ENCODE assay signal across 15 mouse cellular contexts in genomic region chr7:84132704-84133103, GRCm38 (mm10). TPM values are rescaled to one million over a fixed set of nuclear protein-coding genes. Genes with fewer than 3 reads are reported as not detected.
DNase-seq lines count a peak whose midpoint lies in the region; ATAC-seq lines count a peak whose summit lies in the region.
"Had no signal": no experiment of that assay in that cellular context is flagged by ENCODE, and none has a peak within 500 bp of the region (broad histone marks: within the 10 kb centered on the region; RNA-seq: fewer than 3 reads in every experiment).

No protein-coding gene starts in this region.

- H3K9ac ChIP-seq in kidney, embryonic 16.5 days (replicated peaks; ENCODE audit: low read length) = no peak overlapping the region
- H3K9ac ChIP-seq in neural tube, embryonic 15.5 days (replicated peaks) = no peak overlapping the region
- H3K9ac ChIP-seq: hindbrain, embryonic 12.5 days; limb, embryonic 13.5 days had no signal

- no peak overlapping the region for H3K4me2 ChIP-seq in kidney, embryonic 16.5 days (replicated peaks; ENCODE audit: low read depth, low read length)
- H3K4me2 ChIP-seq in neural tube, embryonic 15.5 days = no peak overlapping the region
- H3K4me2 ChIP-seq: hindbrain, embryonic 12.5 days; limb, embryonic 13.5 days had no signal

- ATAC-seq in kidney, embryonic 16.5 days (ENCODE audit: low FRiP score, low TSS enrichment) = no peak
- ATAC-seq in neural tube, embryonic 15.5 days (ENCODE audit: low FRiP score) = no peak

- 53% methylated on average over 1 of the region's 1 CpGs for WGBS in kidney, embryonic 16.5 days
- 70% methylated on average over 1 of the region's 1 CpGs for WGBS in neural tube, embryonic 15.5 days

- H3K4me3 ChIP-seq in kidney, embryonic 16.5 days (ENCODE audit: low read length) = no peak overlapping the region
- no peak overlapping the region for H3K4me3 ChIP-seq in neural tube, embryonic 15.5 days (replicated peaks)
- H3K4me3 ChIP-seq: forebrain, embryonic 10.5 days; hindbrain, embryonic 12.5 days; limb, embryonic 13.5 days had no signal

- no peaks in the 10 kb centered on the region for H3K27me3 ChIP-seq in kidney, embryonic 16.5 days (ENCODE audit: insufficient read depth, low read length)
- H3K27me3 ChIP-seq in neural tube, embryonic 15.5 days (replicated peaks) = no peaks in the 10 kb centered on the region
- H3K27me3 ChIP-seq: hindbrain, embryonic 12.5 days; limb, embryonic 13.5 days had no signal

- H3K27ac ChIP-seq in kidney, embryonic 16.5 days (ENCODE audit: low read length) = no peak overlapping the region
- H3K27ac ChIP-seq in neural tube, embryonic 15.5 days (replicated peaks) = no peak overlapping the region
- H3K27ac ChIP-seq: forebrain, embryonic 10.5 days; hindbrain, embryonic 12.5 days; limb, embryonic 13.5 days had no signal

- peak; percentile 92 for DNase-seq in kidney, adult 11 months
- peak; percentile 74 for DNase-seq in adrenal gland, adult 2 months
- peak; percentile 93 to 95 for DNase-seq in kidney, adult 8-10 months
- peak; percentile 81 for DNase-seq in lung, postnatal 10 days
- DNase-seq in layer of hippocampus, postnatal 36 days = no peak
- DNase-seq in c-Kit-positive CD71-positive TER-119-positive erythroid progenitor cells, embryonic 14.5 days (ENCODE audit: low spot score) = no peak
- DNase-seq: embryo, embryonic 11 days; gastrocnemius, postnatal 36 days; layer of hippocampus, adult 9-11 months; thymus, postnatal 36 days had no signal

- peaks cover 56% of the 10 kb centered on the region for H3K4me1 ChIP-seq in kidney, embryonic 16.5 days (ENCODE audit: insufficient read depth, low read length)
- H3K4me1 ChIP-seq in neural tube, embryonic 15.5 days = peaks cover 27% of the 10 kb centered on the region

- no peaks in the 10 kb centered on the region for H3K36me3 ChIP-seq in kidney, embryonic 16.5 days (ENCODE audit: insufficient read depth, low read length)
- no peaks in the 10 kb centered on the region for H3K36me3 ChIP-seq in neural tube, embryonic 15.5 days
- H3K36me3 ChIP-seq: forebrain, embryonic 10.5 days; hindbrain, embryonic 12.5 days; limb, embryonic 13.5 days had no signal

- no peaks in the 10 kb centered on the region for H3K9me3 ChIP-seq in kidney, embryonic 16.5 days (ENCODE audit: low read length)
- no peaks in the 10 kb centered on the region for H3K9me3 ChIP-seq in neural tube, embryonic 15.5 days (replicated peaks)
- H3K9me3 ChIP-seq: forebrain, embryonic 10.5 days; hindbrain, embryonic 12.5 days; limb, embryonic 13.5 days had no signal

RNA-seq across cellular contexts. Expression of gene Abhd17c, which starts 19.0 kb away (rescaled TPM):
- 11.3 and 13.7 TPM in 2 replicates for polyA plus RNA-seq in kidney, embryonic 16.5 days (2015; fragmentation: Nextera tagmentation; extraction: Ambion mirVana)
- 10 to 100 TPM; 31.0 to 32.1 TPM for total RNA-seq in adrenal gland, adult 2 months (2021)
- polyA plus RNA-seq in adrenal gland, adult 2 months (2012; rRNA removed) = 43.7 and 45.6 TPM in 2 replicates
- 10 to 100 TPM; 56.4 to 59.1 TPM for total RNA-seq in layer of hippocampus, postnatal 36 days (2021)
- 45.2 and 71.7 TPM in 2 replicates for polyA plus RNA-seq in neural tube, embryonic 15.5 days (2015; fragmentation: Nextera tagmentation; extraction: Ambion mirVana)

RNA-seq across cellular contexts. Expression of gene Cemip, which starts 46.4 kb away (rescaled TPM):
- polyA plus RNA-seq in kidney, embryonic 16.5 days (2015; fragmentation: Nextera tagmentation; extraction: Ambion mirVana) = 0.26 and 0.42 TPM in 2 replicates
- total RNA-seq in adrenal gland, adult 2 months (2021) = 1 to 10 TPM; 1.0 to 1.6 TPM
- 0.27 and 0.47 TPM in 2 replicates for polyA plus RNA-seq in adrenal gland, adult 2 months (2012; rRNA removed)
- 10 to 100 TPM; 21.0 to 24.1 TPM for total RNA-seq in layer of hippocampus, postnatal 36 days (2021)
- polyA plus RNA-seq in neural tube, embryonic 15.5 days (2015; fragmentation: Nextera tagmentation; extraction: Ambion mirVana) = 0.83 and 1.0 TPM in 2 replicates

Comparison
In these comparisons a context has a peak if more than half of its experiments do, and no peak if none do; other contexts are left out.
1. DNase-seq: peak in kidney, adult 11 months (single experiment), adrenal gland, adult 2 months (single experiment), kidney, adult 8-10 months (2 of 2) and lung, postnatal 10 days (single experiment); none in layer of hippocampus, postnatal 36 days (0 of 2) and c-Kit-positive CD71-positive TER-119-positive erythroid progenitor cells, embryonic 14.5 days (single experiment).